Mouse (Mus musculus) megakaryocyte progenitor cell, adult 5-6 weeks (primary cell): ENCODE data around the gene Gngt2. TPM values are rescaled to one million over a fixed set of nuclear protein-coding genes. Genes with fewer than 3 reads are reported as not detected.
"Not testable (repeated sequence)": the region's sequence is repeated elsewhere in the genome, so short reads cannot be mapped to it uniquely, and the experiment has no call there.

Source experiments
- ATAC-seq: replicated peaks from 2 replicates; pipeline ENCODE4 v1.8.0; 2016; ENCODE audit warnings: mild to moderate bottlenecking, moderate TSS enrichment, inconsistent platforms; ENCODE audit not compliant: poor library complexity
- total RNA-seq, 2 experiments: library from RNA; stranded (forward) in 1 of 2; stranded (reverse) in 1 of 2; fragments of 157-497, 149-512 nt in 1 of 2; fragments of 200-1000 nt in 1 of 2; gene quantifications; 2 replicates each; pipeline versions ENCODE4 v1.2.3 to v1.2.4; 2015 to 2017

The Gngt2 gene
- total RNA-seq, 2 experiments from 2014 or later: 4.0 to 9.3 TPM

GRCm38 (mm10) chr11:95879861-95880260 lies 42.8 kb downstream of the Gngt2 start:
- ATAC-seq: not testable (repeated sequence)

- ATAC-seq: no peak
Observed at GRCm38 (mm10) chr11:95890462-95891051, 53.5 kb downstream of the Gngt2 start.

Other genes with a start within 250 kb of the Gngt2 start
- not detected in 2 replicates for gene Ngfr, start 249.5 kb upstream of the Gngt2 start, total RNA-seq (2015)
- not detected in 2 replicates for gene Ngfr, start 249.5 kb upstream of the Gngt2 start, total RNA-seq (2017)
- gene Phb, start 170.3 kb upstream of the Gngt2 start, total RNA-seq (2015): 82.1 and 87.0 TPM in 2 replicates
- gene Phb, start 170.3 kb upstream of the Gngt2 start, total RNA-seq (2017): 119 and 128 TPM in 2 replicates
- gene Zfp652, start 124.5 kb upstream of the Gngt2 start, total RNA-seq (2015): 30.1 and 37.2 TPM in 2 replicates
- gene Zfp652, start 124.5 kb upstream of the Gngt2 start, total RNA-seq (2017): 20.9 and 29.1 TPM in 2 replicates
- gene B130006D01Rik, start 113.6 kb upstream of the Gngt2 start, total RNA-seq (2015): 2.1 and 2.5 TPM in 2 replicates
- 1.2 and 1.9 TPM in 2 replicates for gene B130006D01Rik, start 113.6 kb upstream of the Gngt2 start, total RNA-seq (2017)
- gene Phospho1, start 12.7 kb upstream of the Gngt2 start, total RNA-seq (2015): 0.47 and 1.3 TPM in 2 replicates
- gene Phospho1, start 12.7 kb upstream of the Gngt2 start, total RNA-seq (2017): 0.62 TPM in 1 of 2 replicates, not detected in the other
- 1.5 and 5.0 TPM in 2 replicates for gene Abi3, start 5.3 kb downstream of the Gngt2 start, total RNA-seq (2015)
- 1.8 and 3.0 TPM in 2 replicates for gene Abi3, start 5.3 kb downstream of the Gngt2 start, total RNA-seq (2017)
- not detected in 2 replicates for gene B4galnt2, start 77.7 kb downstream of the Gngt2 start, total RNA-seq (2015)
- not detected in 2 replicates for gene B4galnt2, start 77.7 kb downstream of the Gngt2 start, total RNA-seq (2017)
- gene Igf2bp1, start 168.7 kb downstream of the Gngt2 start, total RNA-seq (2015): not detected in 2 replicates
- gene Igf2bp1, start 168.7 kb downstream of the Gngt2 start, total RNA-seq (2017): not detected in 2 replicates
- not detected in 2 replicates for gene Gip, start 187.3 kb downstream of the Gngt2 start, total RNA-seq (2015)
- not detected in 2 replicates for gene Gip, start 187.3 kb downstream of the Gngt2 start, total RNA-seq (2017)
- 71.4 and 78.1 TPM in 2 replicates for gene Snf8, start 197.7 kb downstream of the Gngt2 start, total RNA-seq (2015)
- gene Snf8, start 197.7 kb downstream of the Gngt2 start, total RNA-seq (2017): 51.6 and 56.1 TPM in 2 replicates
- gene Ube2z, start 228.2 kb downstream of the Gngt2 start, total RNA-seq (2015): 21.3 and 21.8 TPM in 2 replicates
- gene Ube2z, start 228.2 kb downstream of the Gngt2 start, total RNA-seq (2017): 18.2 and 19.3 TPM in 2 replicates
- 577 and 669 TPM in 2 replicates for gene Atp5g1, start 238.5 kb downstream of the Gngt2 start, total RNA-seq (2015)
- gene Atp5g1, start 238.5 kb downstream of the Gngt2 start, total RNA-seq (2017): 72.0 and 102 TPM in 2 replicates